24 mouse cellular contexts compared by ENCODE assay signal in the genomic region with DNA sequence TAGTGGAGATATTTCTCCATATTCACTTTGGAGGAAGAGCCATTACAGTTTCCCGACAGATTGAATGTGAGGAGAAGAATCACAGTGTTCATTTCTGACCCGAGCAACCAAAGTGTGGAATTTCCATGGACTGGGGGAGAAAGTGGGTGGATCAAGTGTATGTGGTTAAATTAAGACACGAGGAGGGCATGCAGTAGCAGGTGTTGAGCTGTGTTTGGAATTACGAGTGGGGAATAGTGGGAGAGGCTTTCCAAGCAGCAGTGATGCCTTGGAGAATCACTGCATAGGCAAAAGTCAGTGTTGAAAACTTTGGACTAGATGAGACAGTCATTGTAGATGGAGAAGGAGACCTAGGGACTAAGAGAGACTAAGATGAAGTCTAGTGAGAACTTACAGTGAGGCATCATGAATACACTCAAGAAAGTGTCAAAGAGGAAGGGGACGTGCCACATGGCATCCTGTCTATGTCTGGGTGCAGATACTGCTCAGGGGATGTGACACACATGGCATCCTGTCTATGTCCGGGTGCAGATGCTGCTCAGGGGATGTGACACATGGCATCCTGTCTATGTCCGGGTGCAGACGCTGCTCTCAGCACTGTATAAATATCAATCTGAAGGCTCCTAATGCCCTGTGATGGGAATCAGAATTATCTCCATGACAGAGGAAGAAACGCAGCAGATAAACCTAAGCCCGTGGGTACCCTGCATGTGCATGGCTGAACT.
DNase-seq lines count a peak whose midpoint lies in the region; ATAC-seq lines count a peak whose summit lies in the region.
"Had no signal": no experiment of that assay in that cellular context is flagged by ENCODE, and none has a peak within 500 bp of the region (broad histone marks: within the 10 kb centered on the region; RNA-seq: fewer than 3 reads in every experiment).

No protein-coding gene starts in this region.

- H3K36me3 ChIP-seq in megakaryocyte, embryonic 14.5 days (replicated peaks; ENCODE audit: low read length): no peaks in the 10 kb centered on the region
- no peaks in the 10 kb centered on the region for H3K36me3 ChIP-seq in forebrain, embryonic 10.5 days (replicated peaks)
- H3K36me3 ChIP-seq: embryonic facial prominence, embryonic 15.5 days; forebrain, embryonic 15.5 days; hindbrain, embryonic 10.5 days; hindbrain, embryonic 15.5 days had no signal

- DNase-seq in kidney, postnatal 14 days: peak; percentile 8
- no peak for DNase-seq in kidney, adult 8-10 months
- DNase-seq in B cell, adult 2 months: peak; percentile 39 to 47
- DNase-seq in forebrain, embryonic 10.5 days (ENCODE audit: extremely low spot score, low spot score): no peak
- DNase-seq in embryo, embryonic 10 days (ENCODE audit: low spot score): no peak
- DNase-seq: adrenal gland, adult 2 months; adrenal gland, postnatal 25 days; cerebellum, adult 18-20 months; cerebellum, adult 9-11 months; cerebellum, postnatal 36 days; embryo, embryonic 11 days; gastrocnemius, postnatal 10 days; heart, adult 18-20 months had no signal

- H3K4me3 ChIP-seq in megakaryocyte, embryonic 14.5 days (replicated peaks): peak overlapping the region; percentile 73
- H3K4me3 ChIP-seq in forebrain, embryonic 10.5 days: no peak overlapping the region
- H3K4me3 ChIP-seq: embryonic facial prominence, embryonic 15.5 days; erythroblast, embryonic 14.5 days; forebrain, embryonic 15.5 days; hindbrain, embryonic 10.5 days; hindbrain, embryonic 15.5 days had no signal

- no peak for ATAC-seq in megakaryocyte, adult 5-6 weeks (ENCODE audit: poor library complexity, severe bottlenecking)
- ATAC-seq in common myeloid progenitor, adult 5-6 weeks (replicated peaks; ENCODE audit: low read depth, poor library complexity, severe bottlenecking): 0 out of 2 replicates have a peak, but pooled peaks have one; percentile 18
- ATAC-seq: activated CD4-positive, CD25-positive, alpha-beta regulatory T cell, adult 4 months; forebrain, embryonic 15.5 days; Patski had no signal

- no peaks in the 10 kb centered on the region for H3K9me3 ChIP-seq in megakaryocyte, embryonic 14.5 days
- no peaks in the 10 kb centered on the region for H3K9me3 ChIP-seq in forebrain, embryonic 10.5 days
- H3K9me3 ChIP-seq: embryonic facial prominence, embryonic 15.5 days; forebrain, embryonic 15.5 days; hindbrain, embryonic 10.5 days; hindbrain, embryonic 15.5 days had no signal

- WGBS in forebrain, embryonic 10.5 days: 87% methylated on average over 10 of the region's 10 CpGs

- no peaks in the 10 kb centered on the region for H3K4me1 ChIP-seq in megakaryocyte, embryonic 14.5 days
- no peaks in the 10 kb centered on the region for H3K4me1 ChIP-seq in forebrain, embryonic 10.5 days
- H3K4me1 ChIP-seq: embryonic facial prominence, embryonic 15.5 days; forebrain, embryonic 15.5 days; hindbrain, embryonic 10.5 days; hindbrain, embryonic 15.5 days had no signal

- H3K27me3 ChIP-seq in megakaryocyte, embryonic 14.5 days (replicated peaks): no peaks in the 10 kb centered on the region
- no peaks in the 10 kb centered on the region for H3K27me3 ChIP-seq in forebrain, embryonic 10.5 days (ENCODE audit: poor library complexity, severe bottlenecking)
- H3K27me3 ChIP-seq: CH12.LX; embryonic facial prominence, embryonic 15.5 days; forebrain, embryonic 15.5 days; hindbrain, embryonic 15.5 days; Patski had no signal

- H3K27ac ChIP-seq in forebrain, embryonic 10.5 days: no peak overlapping the region
- H3K27ac ChIP-seq: embryonic facial prominence, embryonic 15.5 days; forebrain, embryonic 15.5 days; hindbrain, embryonic 10.5 days; hindbrain, embryonic 15.5 days had no signal

Comparison
In these comparisons a context has a peak if more than half of its experiments do, and no peak if none do; other contexts are left out.
1. DNase-seq: peak in kidney, postnatal 14 days (single experiment) and B cell, adult 2 months (2 of 2); none in kidney, adult 8-10 months (0 of 2), forebrain, embryonic 10.5 days (single experiment) and embryo, embryonic 10 days (single experiment).